Mouse (Mus musculus): ENCODE measurements around the gene Iscu. TPM values are rescaled to one million over a fixed set of nuclear protein-coding genes. Genes with fewer than 3 reads are reported as not detected.

Iscu gene
- polyA plus RNA-seq, 1 experiment from 2014 or later, result 124 TPM

DNA sequence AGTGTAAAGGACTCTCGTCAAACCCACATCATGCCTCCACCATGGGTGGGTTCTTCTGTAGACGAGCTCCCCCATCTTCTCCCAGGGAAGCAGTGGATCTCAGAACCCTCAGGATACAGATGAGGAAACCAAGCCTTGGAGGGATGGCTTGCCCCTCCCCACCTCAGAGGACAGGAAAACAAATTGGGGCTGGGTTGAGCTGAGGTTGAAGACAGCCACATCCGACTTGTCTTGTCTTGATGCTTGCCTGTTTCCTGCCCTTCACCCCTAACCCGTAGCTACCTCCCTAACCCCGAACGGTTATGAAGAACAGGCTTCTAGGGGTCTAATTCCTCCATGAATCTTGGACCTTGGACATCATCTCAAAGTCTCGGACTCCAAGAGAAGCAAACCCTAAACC lies 53.0 kb downstream of the Iscu start:
- H3K4me2 ChIP-seq, result no peak overlapping the region
- 71% methylated on average over 7 of the region's 7 CpGs for WGBS

DNA sequence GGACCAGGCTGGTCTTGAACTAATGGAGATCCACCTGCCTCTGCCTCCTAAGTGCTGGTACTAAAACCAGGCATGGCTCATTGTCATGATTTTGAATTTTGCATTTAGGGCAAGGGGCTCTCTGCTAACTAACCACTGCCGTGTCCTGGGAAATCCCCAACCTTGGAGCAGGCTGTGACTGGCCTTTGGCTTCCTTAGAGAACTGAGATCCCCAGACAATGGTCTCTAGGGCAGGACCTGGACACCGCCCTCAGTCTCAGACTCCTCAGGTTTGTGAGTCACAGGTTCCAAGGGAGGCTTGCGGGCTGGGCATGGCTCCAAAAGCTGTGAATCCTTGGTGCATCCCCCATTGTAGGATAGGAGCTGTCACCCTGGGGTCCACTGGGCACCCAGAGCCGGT lies 54.1 kb downstream of the Iscu start:
- no peaks in the 10 kb centered on the region for H3K27me3 ChIP-seq
- H3K4me1 ChIP-seq (replicated peaks), result no peaks in the 10 kb centered on the region
- WGBS, result 77% methylated on average over 4 of the region's 4 CpGs
- no peak overlapping the region for H3K27ac ChIP-seq
- H3K9ac ChIP-seq, result no peak overlapping the region
- H3K4me2 ChIP-seq, result no peak overlapping the region
- H3K9me3 ChIP-seq (replicated peaks), result no peaks in the 10 kb centered on the region
- ATAC-seq (replicated peaks; ENCODE audit: insufficient number of reproducible peaks, insufficient read depth, low FRiP score, low read depth), result no peak
- H3K36me3 ChIP-seq, result no peaks in the 10 kb centered on the region
- H3K4me3 ChIP-seq, result no peak overlapping the region

More for the DNA sequence above, 53.0 kb downstream of the Iscu start:
- no peak overlapping the region for H3K4me3 ChIP-seq
- H3K27me3 ChIP-seq, result no peaks in the 10 kb centered on the region
- H3K9me3 ChIP-seq (replicated peaks), result no peaks in the 10 kb centered on the region
- no peak for ATAC-seq (replicated peaks; ENCODE audit: insufficient number of reproducible peaks, insufficient read depth, low FRiP score, low read depth)
- no peak overlapping the region for H3K9ac ChIP-seq
- H3K27ac ChIP-seq, result no peak overlapping the region
- no peaks in the 10 kb centered on the region for H3K4me1 ChIP-seq (replicated peaks)
- H3K36me3 ChIP-seq, result no peaks in the 10 kb centered on the region

Other genes with a start within 250 kb of the Iscu start
- 4.4 and 5.0 TPM in 2 replicates for gene Cmklr1, start 122.3 kb upstream of the Iscu start, polyA plus RNA-seq (2015; fragmentation: Nextera tagmentation; extraction: Ambion mirVana)
- not detected in 2 replicates for gene 1700069L16Rik, start 48.0 kb upstream of the Iscu start, polyA plus RNA-seq (2015; fragmentation: Nextera tagmentation; extraction: Ambion mirVana)
- 4.9 and 6.2 TPM in 2 replicates for gene Ficd, start 36.9 kb upstream of the Iscu start, polyA plus RNA-seq (2015; fragmentation: Nextera tagmentation; extraction: Ambion mirVana)
- 30.8 and 39.8 TPM in 2 replicates for gene Sart3, start 238 bp upstream of the Iscu start, polyA plus RNA-seq (2015; fragmentation: Nextera tagmentation; extraction: Ambion mirVana)
- gene Tmem119, start 27.8 kb downstream of the Iscu start, polyA plus RNA-seq (2015; fragmentation: Nextera tagmentation; extraction: Ambion mirVana), result 23.6 and 30.5 TPM in 2 replicates
- 2.7 and 18.4 TPM in 2 replicates for gene Selplg, start 59.9 kb downstream of the Iscu start, polyA plus RNA-seq (2015; fragmentation: Nextera tagmentation; extraction: Ambion mirVana)
- gene Coro1c, start 136.0 kb downstream of the Iscu start, polyA plus RNA-seq (2015; fragmentation: Nextera tagmentation; extraction: Ambion mirVana), result 72.7 and 95.4 TPM in 2 replicates
- 9.0 and 11.7 TPM in 2 replicates for gene Ssh1, start 221.1 kb downstream of the Iscu start, polyA plus RNA-seq (2015; fragmentation: Nextera tagmentation; extraction: Ambion mirVana)
- not detected in 2 replicates for gene Dao, start 231.0 kb downstream of the Iscu start, polyA plus RNA-seq (2015; fragmentation: Nextera tagmentation; extraction: Ambion mirVana)